ENCODE assay signal across 14 mouse cellular contexts in the genomic region with DNA sequence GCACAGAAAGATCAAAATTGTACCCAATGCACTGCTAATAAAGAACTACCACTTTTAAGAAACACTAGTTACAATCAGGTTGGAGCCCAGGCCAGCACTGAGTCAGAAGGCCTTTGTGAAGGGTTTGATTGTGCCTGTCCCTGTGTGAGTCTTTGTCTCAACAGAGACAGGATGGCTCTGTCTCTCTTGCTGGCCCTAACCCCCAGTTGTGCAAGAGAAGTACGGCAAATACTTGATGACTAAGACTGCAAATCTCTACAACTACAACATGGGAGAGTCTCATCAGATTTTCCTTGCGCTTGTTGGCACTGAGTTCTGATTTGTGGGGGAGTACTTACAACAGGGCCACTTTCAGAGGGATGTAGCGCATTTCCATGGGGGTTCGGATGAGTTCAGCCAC. TPM values are rescaled to one million over a fixed set of nuclear protein-coding genes. Genes with fewer than 3 reads are reported as not detected.
A peak's percentile ranks its signal among the peaks of the same experiment; 100 is the strongest.
DNase-seq lines count a peak whose midpoint lies in the region.
"Had no signal": no experiment of that assay in that cellular context is flagged by ENCODE, and none has a peak within 500 bp of the region (broad histone marks: within the 10 kb centered on the region; RNA-seq: fewer than 3 reads in every experiment).

No protein-coding gene starts in this region.

- DNase-seq in adrenal gland, postnatal 14 days, result peak; percentile 17
- DNase-seq in adrenal gland, adult 18-20 months (ENCODE audit: low spot score in 2 of 2), result no peak
- DNase-seq in ovary, adult 18-20 months (ENCODE audit: low spot score), result peak; percentile 8
- DNase-seq in ovary, postnatal 36 days (ENCODE audit: low spot score), result no peak
- peak; percentile 75 for DNase-seq in fat pad, adult 2 months (ENCODE audit: extremely low read depth, low read depth, low spot score)
- peak; percentile 35 for DNase-seq in telencephalon, adult 2 months (ENCODE audit: low read depth, low spot score)
- DNase-seq in testis, postnatal 10 days (ENCODE audit: low spot score), result no peak
- DNase-seq in thymus, postnatal 36 days, result no peak
- DNase-seq: B cell, adult 2 months; cerebellum, adult 11 months; gastrocnemius, postnatal 10 days; heart, postnatal 10 days; left cerebral cortex, postnatal 4 days; thymus, adult 2 months had no signal

RNA-seq across cellular contexts. Expression of a gene that starts 26.4 kb away (rescaled TPM):
- 28.2 and 36.1 TPM in 2 replicates for total RNA-seq in adrenal gland, postnatal 14 days (2021)
- 10 to 100 TPM; 29.9 to 33.4 TPM for total RNA-seq in adrenal gland, adult 18-20 months (2021)

RNA-seq across cellular contexts. Expression of a gene that starts 50.0 kb away (rescaled TPM):
- 278 and 345 TPM in 2 replicates for total RNA-seq in adrenal gland, postnatal 14 days (2021)
- 100 to 1,000 TPM; 293 to 384 TPM for total RNA-seq in adrenal gland, adult 18-20 months (2021)

RNA-seq across cellular contexts. Expression of a gene that starts 54.7 kb away (rescaled TPM):
- 575 and 582 TPM in 2 replicates for total RNA-seq in adrenal gland, postnatal 14 days (2021)
- total RNA-seq in adrenal gland, adult 18-20 months (2021), result 100 to 1,000 TPM; 390 to 903 TPM

Comparison
In these comparisons a context has a peak if more than half of its experiments do, and no peak if none do; other contexts are left out.
1. DNase-seq: peak in adrenal gland, postnatal 14 days (single experiment), ovary, adult 18-20 months (single experiment), fat pad, adult 2 months (single experiment) and telencephalon, adult 2 months (single experiment); none in adrenal gland, adult 18-20 months (0 of 2), ovary, postnatal 36 days (single experiment), testis, postnatal 10 days (single experiment) and thymus, postnatal 36 days (0 of 2).